Mouse (Mus musculus): ENCODE measurements around the gene 2210418O10Rik.
"Not testable (repeated sequence)": the region's sequence is repeated elsewhere in the genome, so short reads cannot be mapped to it uniquely, and the experiment has no call there.

2210418O10Rik gene

DNA sequence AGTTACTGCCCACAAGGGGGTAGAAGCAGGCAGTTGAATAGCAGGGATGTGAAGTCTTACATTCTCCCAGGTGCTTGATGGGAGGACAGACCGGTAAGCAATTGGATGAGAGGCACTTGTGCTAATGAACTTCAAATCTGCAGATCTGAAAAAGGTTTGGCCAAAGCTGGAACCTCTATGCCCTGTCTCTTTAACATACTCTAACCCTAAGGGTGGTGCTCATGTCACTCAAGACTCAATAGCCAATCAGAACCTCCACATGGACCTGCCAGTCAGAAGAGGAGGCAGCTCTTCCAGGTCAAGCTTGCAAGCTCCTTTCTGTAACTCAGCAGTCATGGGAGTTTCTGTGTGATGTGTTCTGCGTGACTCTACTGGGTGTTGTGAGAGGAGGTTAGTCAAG, at the start of gene 2210418O10Rik:
Gene 2210418O10Rik (plus strand): TSS at position 301 of the 400 bp plus-strand sequence.
- DNase-seq: not testable (repeated sequence)

DNA sequence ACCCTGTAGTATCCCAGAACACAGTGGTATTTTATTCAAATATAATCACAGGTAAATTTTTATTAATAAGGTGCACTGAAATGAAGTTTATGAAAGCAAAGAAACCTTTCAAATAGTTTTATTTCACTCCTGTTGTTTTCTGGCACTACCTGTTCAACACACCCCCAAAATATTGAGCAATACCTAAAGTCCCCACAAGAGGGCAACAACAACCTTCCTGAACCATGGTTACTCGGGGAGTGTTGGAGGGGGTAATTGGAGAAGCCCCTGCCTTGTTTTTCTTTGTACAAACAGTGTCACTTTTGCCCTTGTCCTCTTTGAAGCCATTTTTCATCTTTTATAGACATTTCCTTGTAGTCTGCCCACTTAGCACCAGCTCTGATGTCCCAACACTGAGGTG, 22.1 kb downstream of the 2210418O10Rik start:
- not testable (repeated sequence) for DNase-seq
